ENCODE assay signal across 9 mouse cellular contexts in the genomic region with DNA sequence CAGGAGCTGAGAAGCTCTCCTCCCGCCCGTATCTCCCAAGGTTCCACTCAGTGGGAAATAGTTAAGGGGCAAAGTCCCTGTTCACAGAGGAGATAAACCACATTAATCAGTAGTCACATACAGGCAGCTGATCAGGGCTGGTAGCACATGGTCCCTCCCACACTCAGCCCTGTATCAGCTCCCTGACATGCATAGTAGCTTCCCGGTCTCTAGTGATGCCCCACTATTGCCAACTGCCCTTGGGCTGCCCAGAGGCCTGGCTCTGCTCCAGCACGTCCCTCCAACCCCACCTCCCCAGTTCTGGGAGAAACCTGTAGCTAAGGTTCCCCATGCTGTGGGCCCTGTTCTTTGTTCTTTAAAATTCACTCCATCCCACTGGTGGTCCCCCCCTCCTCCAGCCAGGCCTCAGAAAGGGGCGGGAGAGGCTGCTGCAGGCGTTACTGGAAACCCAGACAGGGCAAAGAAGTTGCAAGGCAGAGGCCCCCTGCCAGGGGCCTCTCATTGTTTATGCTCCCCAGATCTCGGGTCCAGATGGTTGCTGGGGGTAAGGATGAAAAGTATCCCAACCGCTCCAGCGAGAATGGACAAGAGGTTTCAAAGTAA. TPM values are rescaled to one million over a fixed set of nuclear protein-coding genes. Genes with fewer than 3 reads are reported as not detected.
DNase-seq lines count a peak whose midpoint lies in the region; ATAC-seq and TF ChIP-seq lines count a peak whose summit lies in the region.
"Had no signal": no experiment of that assay in that cellular context is flagged by ENCODE, and none has a peak within 500 bp of the region (broad histone marks: within the 10 kb centered on the region; RNA-seq: fewer than 3 reads in every experiment).

No protein-coding gene starts in this region.

- intact Hi-C loops in gastrocnemius, postnatal 36 days (cut with DNase I), result loop anchor here (2.0 kb wide), 1 partner anchor 61 kb away; no protein-coding TSS in a partner anchor

- peak overlapping the region; percentile 97 for H3K4me3 ChIP-seq in megakaryocyte, embryonic 14.5 days (replicated peaks)
- H3K4me3 ChIP-seq in hindbrain, embryonic 11.5 days (ENCODE audit: low read depth, low read length), result peak overlapping the region; percentile 72
- H3K4me3 ChIP-seq in liver, embryonic 14.5 days (ENCODE audit: insufficient read depth in 1 of 2, low read depth in 2 of 2, low read length in 2 of 2), result peak overlapping the region; percentile 70 to 89

- TF ChIP-seq EP300 in liver, embryonic 14.5 days (IDR thresholded peaks at IDR 0.05; ENCODE audit: low read depth), result peak; percentile 82

- peak overlapping the region; percentile 84 for H3K9ac ChIP-seq in hindbrain, embryonic 11.5 days (ENCODE audit: low read depth, low read length)
- H3K9ac ChIP-seq in liver, embryonic 14.5 days (replicated peaks), result peak overlapping the region; percentile 88

- H3K27me3 ChIP-seq in megakaryocyte, embryonic 14.5 days (replicated peaks), result peaks cover 16% of the 10 kb centered on the region
- no peaks in the 10 kb centered on the region for H3K27me3 ChIP-seq in hindbrain, embryonic 11.5 days (ENCODE audit: control insufficient read depth, insufficient read depth, low read length)
- no peaks in the 10 kb centered on the region for H3K27me3 ChIP-seq in liver, embryonic 14.5 days (ENCODE audit: control insufficient read depth, insufficient read depth, low read length)

- no peak for TF ChIP-seq CTCF in liver, embryonic 14.5 days (IDR thresholded peaks at IDR 0.05; ENCODE audit: low read depth)

- H3K9me3 ChIP-seq in megakaryocyte, embryonic 14.5 days, result no peaks in the 10 kb centered on the region
- H3K9me3 ChIP-seq in hindbrain, embryonic 11.5 days (ENCODE audit: control insufficient read depth, low read length), result no peaks in the 10 kb centered on the region
- no peaks in the 10 kb centered on the region for H3K9me3 ChIP-seq in liver, embryonic 14.5 days (ENCODE audit: control insufficient read depth, low read length)

- peak; percentile 76 for DNase-seq in c-Kit-positive CD71-positive TER-119-positive erythroid progenitor cells, embryonic 14.5 days (ENCODE audit: low spot score)
- peak; percentile 76 for DNase-seq in hindbrain, embryonic 11.5 days (ENCODE audit: low spot score)
- peak; percentile 72 to 78 (median 77) for DNase-seq in liver, embryonic 14.5 days (ENCODE audit: low read depth in 3 of 3, low spot score in 3 of 3)
- peak; percentile 54 to 55 for DNase-seq in spleen, postnatal 10 days (ENCODE audit: low spot score in 2 of 2)
- DNase-seq in gastrocnemius, postnatal 36 days, result no peak
- no peak for DNase-seq in right cerebral cortex, postnatal 4 days

- H3K36me3 ChIP-seq in megakaryocyte, embryonic 14.5 days (replicated peaks; ENCODE audit: low read length), result no peaks in the 10 kb centered on the region
- H3K36me3 ChIP-seq in hindbrain, embryonic 11.5 days (ENCODE audit: control insufficient read depth, insufficient read depth, low read length), result no peaks in the 10 kb centered on the region
- H3K36me3 ChIP-seq in liver, embryonic 14.5 days (replicated peaks; ENCODE audit: control insufficient read depth, insufficient read depth, low read depth), result peaks cover 3% of the 10 kb centered on the region; the same call in 1 of the 2 replicates

- peaks cover 72% of the 10 kb centered on the region for H3K4me1 ChIP-seq in megakaryocyte, embryonic 14.5 days
- H3K4me1 ChIP-seq in hindbrain, embryonic 11.5 days (replicated peaks; ENCODE audit: control insufficient read depth, insufficient read depth, low read length), result peaks cover 21% of the 10 kb centered on the region
- H3K4me1 ChIP-seq in liver, embryonic 14.5 days (replicated peaks; ENCODE audit: control insufficient read depth in 2 of 2, insufficient read depth in 2 of 2, low read length in 1 of 2), result peaks cover 30 to 40% of the 10 kb centered on the region in 2 experiments

- H3K27ac ChIP-seq in hindbrain, embryonic 11.5 days (ENCODE audit: low read depth, low read length), result peak overlapping the region; percentile 96
- H3K27ac ChIP-seq in liver, embryonic 14.5 days, result peak overlapping the region; percentile 82

- WGBS in hindbrain, embryonic 11.5 days, result 0% methylated on average over 9 of the region's 9 CpGs
- under 1% methylated on average over 9 of the region's 9 CpGs for WGBS in liver, embryonic 14.5 days (ENCODE audit: insufficient replicate concordance)

- H3K4me2 ChIP-seq in hindbrain, embryonic 11.5 days (replicated peaks; ENCODE audit: low read depth, low read length), result peak overlapping the region; percentile 81
- H3K4me2 ChIP-seq in liver, embryonic 14.5 days (ENCODE audit: low read depth), result peak overlapping the region; percentile 99

- ATAC-seq in megakaryocyte, adult 5-6 weeks (ENCODE audit: poor library complexity, severe bottlenecking), result no peak
- peak; percentile 57 for ATAC-seq in hindbrain, embryonic 11.5 days (ENCODE audit: low FRiP score)
- peak; percentile 78 for ATAC-seq in liver, embryonic 14.5 days (ENCODE audit: insufficient read depth)

RNA-seq across cellular contexts. Expression of a gene that starts 1.8 kb away (rescaled TPM):
- polyA plus RNA-seq in megakaryocyte, embryonic 14.5 days (2012; ENCODE audit: insufficient read depth, low replicate concordance), result 2.9 and 9.4 TPM in 2 replicates
- total RNA-seq in megakaryocyte, adult 5-6 weeks (2015), result 14.0 and 20.1 TPM in 2 replicates
- 26.9 and 27.8 TPM in 2 replicates for total RNA-seq in megakaryocyte, adult 5-6 weeks (2017)
- polyA plus RNA-seq in hindbrain, embryonic 11.5 days (2014; fragmentation: Nextera tagmentation; extraction: Ambion mirVana), result 64.5 and 68.6 TPM in 2 replicates
- polyA plus RNA-seq in liver, embryonic 14.5 days (2012; rRNA removed), result 8.7 and 9.0 TPM in 2 replicates
- polyA plus RNA-seq in liver, embryonic 14.5 days (2014; fragmentation: Nextera tagmentation; extraction: Ambion mirVana), result 10.0 and 10.7 TPM in 2 replicates
- total RNA-seq in gastrocnemius, postnatal 36 days (2021), result 1 to 10 TPM; 4.9 to 6.8 TPM

RNA-seq across cellular contexts. Expression of a gene that starts 40.0 kb away (rescaled TPM):
- polyA plus RNA-seq in megakaryocyte, embryonic 14.5 days (2012; ENCODE audit: insufficient read depth, low replicate concordance), result not detected in 2 replicates
- total RNA-seq in megakaryocyte, adult 5-6 weeks (2015), result not detected in 2 replicates
- total RNA-seq in megakaryocyte, adult 5-6 weeks (2017), result not detected in 2 replicates
- polyA plus RNA-seq in hindbrain, embryonic 11.5 days (2014; fragmentation: Nextera tagmentation; extraction: Ambion mirVana), result 0.80 and 0.86 TPM in 2 replicates
- polyA plus RNA-seq in liver, embryonic 14.5 days (2012; rRNA removed), result 0.02 TPM in 1 of 2 replicates, not detected in the other
- 0.11 TPM in 1 of 2 replicates, not detected in the other for polyA plus RNA-seq in liver, embryonic 14.5 days (2014; fragmentation: Nextera tagmentation; extraction: Ambion mirVana)
- not detected for total RNA-seq in gastrocnemius, postnatal 36 days (2021)
- total RNA-seq: hematopoietic stem cell, adult 5-6 weeks had no signal

Comparison
In these comparisons a context has a peak if more than half of its experiments do, and no peak if none do; other contexts are left out.
1. DNase-seq: peak in c-Kit-positive CD71-positive TER-119-positive erythroid progenitor cells, embryonic 14.5 days (single experiment), hindbrain, embryonic 11.5 days (single experiment), liver, embryonic 14.5 days (3 of 3) and spleen, postnatal 10 days (2 of 2); none in gastrocnemius, postnatal 36 days (0 of 2) and right cerebral cortex, postnatal 4 days (single experiment).
2. Peak in every context shown above with its lines, with median percentiles within 50 percentile points of each other: H3K4me3 ChIP-seq.